Mouse (Mus musculus) liver, embryonic 11.5 days (tissue): Measurements from ENCODE around the gene Tbc1d1. TPM values are rescaled to one million over a fixed set of nuclear protein-coding genes. Genes with fewer than 3 reads are reported as not detected.

Source experiments
- ATAC-seq: fragments of 200-750 bp; cut with Nextera tagmentation; replicated peaks from 2 replicates; pipeline ENCODE4 v1.8.0; 2017; ENCODE audit warnings: moderate number of reproducible peaks, mild to moderate bottlenecking, moderate TSS enrichment, moderate library complexity; ENCODE audit not compliant: low FRiP score
- DNase-seq: peaks from one replicate; pipeline ENCODE4 v3.0.0-alpha.2; 2017; ENCODE audit warnings: low spot score
- H3K27ac ChIP-seq: fragments of 300-500 bp; sonication (generic); 2 replicates; pipeline ENCODE4 v1.5.1; 2014; ENCODE audit warnings: mild to moderate bottlenecking, low read depth, low read length, control low read depth
- H3K27me3 ChIP-seq: fragments of 300-500 bp; sonication (generic); replicated peaks from 2 replicates; pipeline ENCODE4 v1.6.1; 2014; ENCODE audit warnings: low read length, mixed read lengths; ENCODE audit not compliant: control insufficient read depth, insufficient read depth
- H3K36me3 ChIP-seq: fragments of 300-500 bp; sonication (generic); 2 replicates; pipeline ENCODE4 v1.6.1; 2014; ENCODE audit warnings: mild to moderate bottlenecking, low read length, moderate library complexity, mixed read lengths; ENCODE audit not compliant: control insufficient read depth, insufficient read depth
- H3K4me1 ChIP-seq: fragments of 300-500 bp; sonication (generic); replicated peaks from 2 replicates; pipeline ENCODE4 v1.6.1; 2014; ENCODE audit warnings: low read length, mixed read lengths; ENCODE audit not compliant: control insufficient read depth, insufficient read depth
- H3K4me2 ChIP-seq: fragments of 300-500 bp; sonication (generic); 2 replicates; pipeline ENCODE4 v1.6.1; 2014; ENCODE audit warnings: mild to moderate bottlenecking, control low read depth, moderate library complexity
- H3K4me3 ChIP-seq: fragments of 300-500 bp; sonication (generic); 2 replicates; pipeline ENCODE4 v1.5.1; 2014; ENCODE audit warnings: low read depth, low read length, control low read depth
- H3K9ac ChIP-seq: fragments of 300-500 bp; sonication (generic); 2 replicates; pipeline ENCODE4 v1.6.1; 2014; ENCODE audit warnings: low read depth, low read length, control low read depth
- H3K9me3 ChIP-seq: fragments of 300-500 bp; sonication (generic); 2 replicates; pipeline ENCODE4 v1.6.1; 2016; ENCODE audit warnings: low read length, inconsistent platforms, mixed read lengths; ENCODE audit not compliant: control insufficient read depth
- WGBS: fragments of 180-500 bp; shearing (Covaris S2); extraction: QIAGEN DNeasy Blood & Tissue Kit; methylation state at CpG from one replicate; pipeline ENCODE4 v1.1.7; 2014; 5-methylcytosine and 5-hydroxymethylcytosine counted together
- polyA plus RNA-seq: library from polyadenylated mRNA; unstranded; fragments of >200 nt; fragmentation: Nextera tagmentation; extraction: Ambion mirVana; gene quantifications from 2 replicates; pipeline ENCODE4 v1.2.1, GENCODE M21; 2014

Tbc1d1 gene
- polyA plus RNA-seq, 1 experiment from 2014 or later: 25.6 TPM

DNA sequence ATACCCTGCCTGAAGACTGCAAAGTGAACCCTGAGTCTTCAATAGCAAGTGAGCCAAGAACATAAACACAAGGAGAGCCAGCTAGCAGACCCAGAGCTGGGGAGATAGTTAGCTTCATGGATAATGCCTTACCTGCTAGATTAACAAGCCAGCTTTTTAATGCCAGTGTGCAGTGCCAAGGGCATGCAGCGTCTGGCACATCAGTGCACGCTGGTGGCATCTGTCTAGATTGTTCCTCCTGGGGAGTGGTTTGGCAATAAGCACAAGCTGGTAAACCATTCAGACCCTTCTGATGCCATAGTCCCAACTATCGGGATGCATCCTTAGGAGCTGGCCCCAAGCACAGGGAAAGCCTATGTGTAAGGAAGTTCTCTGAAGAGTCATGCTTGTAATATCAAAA, 185.6 kb downstream of the Tbc1d1 start:
- Histone ChIP-seq H3K9ac (no peak overlapping the region), H3K4me2 (no peak overlapping the region), H3K4me3 (no peak overlapping the region), H3K9me3 (no peaks in the 10 kb centered on the region), H3K4me1 (peaks cover 12% of the 10 kb centered on the region; the same call in 1 of the 2 replicates), H3K27ac (no peak overlapping the region), H3K36me3 (peaks cover 5% of the 10 kb centered on the region; the same call in 1 of the 2 replicates), H3K27me3 (no peaks in the 10 kb centered on the region)
- 86% methylated on average over 3 of the region's 3 CpGs for WGBS
- ATAC-seq (no peak), DNase-seq (no peak)

DNA sequence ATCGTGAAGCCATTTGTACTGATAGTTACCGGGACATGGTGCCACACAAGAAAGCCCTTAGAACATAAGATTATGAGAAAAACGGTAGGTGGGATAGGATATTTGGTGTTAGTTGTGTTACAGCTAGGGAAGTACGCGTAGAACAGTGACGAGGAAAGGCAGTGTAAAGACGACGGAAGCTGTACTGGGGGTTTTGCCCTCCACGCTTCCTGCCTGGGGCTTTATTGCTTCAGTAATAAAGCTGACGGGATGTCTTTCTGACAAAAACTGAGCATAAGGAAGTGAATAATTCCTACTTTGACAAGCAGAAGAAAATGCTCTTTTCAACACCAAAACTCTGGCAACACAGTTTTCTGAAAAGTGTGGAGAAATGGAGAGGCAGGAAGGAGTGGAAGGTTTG, 186.0 kb downstream of the Tbc1d1 start:
- ATAC-seq (no peak), DNase-seq (no peak)
- Histone ChIP-seq H3K4me3 (no peak overlapping the region), H3K4me2 (no peak overlapping the region), H3K4me1 (peaks cover 8% of the 10 kb centered on the region; the same call in 1 of the 2 replicates), H3K9me3 (no peaks in the 10 kb centered on the region), H3K9ac (no peak overlapping the region), H3K36me3 (peaks cover 5% of the 10 kb centered on the region; the same call in 1 of the 2 replicates), H3K27me3 (no peaks in the 10 kb centered on the region), H3K27ac (no peak overlapping the region)
- WGBS: 83% methylated on average over 10 of the region's 10 CpGs

DNA sequence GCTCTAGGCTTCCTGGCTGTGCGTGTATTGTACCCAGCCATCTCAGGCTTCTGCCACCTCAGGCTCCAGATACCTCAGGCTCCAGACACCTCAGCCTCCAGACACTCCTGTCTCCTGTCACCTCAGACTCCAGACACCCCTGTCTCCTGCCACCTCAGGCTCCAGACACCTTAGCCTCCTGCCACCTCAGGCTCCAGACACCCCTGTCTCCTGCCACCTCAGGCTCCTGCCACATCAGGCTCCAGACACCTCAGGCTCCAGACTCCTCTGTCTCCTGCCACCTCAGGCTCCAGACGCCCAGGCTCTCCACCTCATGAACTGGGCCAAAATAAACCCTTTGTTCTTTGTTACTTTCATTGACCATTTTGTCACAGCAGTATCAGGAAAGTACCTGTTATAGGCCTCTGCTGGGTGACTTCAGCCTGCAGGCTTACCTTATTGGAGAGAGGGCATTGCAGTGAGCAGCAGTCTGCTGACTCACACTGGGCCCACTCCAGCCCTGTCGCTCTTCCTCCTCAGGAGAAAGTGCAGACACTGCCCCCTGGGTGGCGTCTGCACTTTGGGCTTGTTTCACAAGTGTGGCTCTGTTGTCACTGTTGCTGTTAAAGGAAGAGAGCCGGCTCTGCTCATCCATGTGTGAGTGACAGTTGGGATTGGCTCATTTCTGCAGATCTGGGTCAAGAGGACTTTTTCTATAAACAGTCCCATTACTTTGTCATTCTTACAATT, 188.0 kb downstream of the Tbc1d1 start:
- H3K4me1 ChIP-seq: peaks cover 6% of the 10 kb centered on the region; the same call in 1 of the 2 replicates
- H3K27me3 ChIP-seq: no peaks in the 10 kb centered on the region
- WGBS: 43% methylated on average over 5 of the region's 5 CpGs
- no peak overlapping the region for H3K4me2 ChIP-seq
- H3K9me3 ChIP-seq: no peaks in the 10 kb centered on the region
- DNase-seq (no peak), ATAC-seq (peak; percentile 58)
- H3K27ac ChIP-seq: peak overlapping the region; percentile 57
- peak overlapping the region; percentile 25; the same call in 1 of the 2 replicates for H3K9ac ChIP-seq
- H3K4me3 ChIP-seq: no peak overlapping the region
- peaks cover 5% of the 10 kb centered on the region; the same call in 1 of the 2 replicates for H3K36me3 ChIP-seq

DNA sequence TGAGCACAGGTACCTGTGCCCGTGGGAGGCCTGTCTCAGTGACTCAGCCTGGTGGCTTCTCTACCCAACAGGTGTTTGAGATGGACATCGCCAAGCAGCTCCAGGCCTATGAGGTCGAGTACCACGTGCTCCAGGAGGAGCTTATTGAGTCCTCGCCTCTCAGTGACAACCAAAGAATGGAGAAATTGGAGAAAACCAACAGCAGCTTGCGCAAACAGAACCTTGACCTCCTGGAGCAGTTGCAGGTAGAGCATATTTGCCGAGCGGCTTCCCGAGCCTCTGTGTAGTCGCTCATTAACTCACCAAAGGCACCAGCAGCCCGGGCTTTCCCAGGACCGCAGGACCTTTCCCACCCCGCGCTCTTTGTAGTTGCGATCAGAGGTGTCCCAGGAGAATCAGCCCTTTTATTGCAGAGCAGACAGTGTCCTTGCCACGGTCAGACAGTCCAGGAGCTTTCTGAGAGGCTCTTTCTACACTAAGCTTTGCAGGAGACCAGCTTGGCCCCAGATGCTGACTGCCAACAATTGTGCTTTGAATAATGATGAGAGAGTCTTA, 189.2 kb downstream of the Tbc1d1 start:
- 80% methylated on average over 16 of the region's 16 CpGs for WGBS
- no peaks in the 10 kb centered on the region for H3K9me3 ChIP-seq
- peak overlapping the region; percentile 57; the same call in 1 of the 2 replicates for H3K27ac ChIP-seq
- DNase-seq (peak; percentile 51), ATAC-seq (peak; percentile 78)
- peaks cover 6% of the 10 kb centered on the region; the same call in 1 of the 2 replicates for H3K4me1 ChIP-seq
- H3K4me2 ChIP-seq: no peak overlapping the region
- no peaks in the 10 kb centered on the region for H3K27me3 ChIP-seq
- peaks cover 5% of the 10 kb centered on the region; the same call in 1 of the 2 replicates for H3K36me3 ChIP-seq
- no peak overlapping the region for H3K4me3 ChIP-seq
- no peak overlapping the region for H3K9ac ChIP-seq

DNA sequence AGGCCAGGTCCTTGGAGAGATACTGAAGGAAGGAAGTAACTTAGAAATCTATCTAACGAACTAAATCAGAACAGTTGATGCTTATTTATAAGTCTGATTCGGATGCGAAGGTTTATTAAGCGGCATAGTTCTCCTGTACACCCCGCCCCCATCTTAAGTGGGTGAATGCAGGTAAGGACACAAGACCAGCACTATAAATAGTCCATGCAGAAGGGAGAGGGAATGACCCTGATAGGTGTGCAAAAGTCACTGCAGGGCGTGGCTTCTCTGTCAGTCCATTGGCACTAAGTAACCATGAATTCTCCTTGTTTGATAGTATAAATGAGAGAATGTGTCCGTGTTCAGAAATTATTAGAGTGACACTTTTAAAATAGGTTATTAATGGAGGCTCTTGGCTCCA, 189.7 kb downstream of the Tbc1d1 start:
- DNase-seq: no peak
- Histone ChIP-seq H3K4me1 (peaks cover 6% of the 10 kb centered on the region; the same call in 1 of the 2 replicates), H3K27ac (peak overlapping the region; percentile 15), H3K36me3 (peaks cover 5% of the 10 kb centered on the region; the same call in 1 of the 2 replicates), H3K9me3 (no peaks in the 10 kb centered on the region), H3K9ac (no peak overlapping the region), H3K4me2 (no peak overlapping the region), H3K27me3 (no peaks in the 10 kb centered on the region), H3K4me3 (no peak overlapping the region)
- WGBS: 73% methylated on average over 7 of the region's 7 CpGs
- no peak for ATAC-seq

DNA sequence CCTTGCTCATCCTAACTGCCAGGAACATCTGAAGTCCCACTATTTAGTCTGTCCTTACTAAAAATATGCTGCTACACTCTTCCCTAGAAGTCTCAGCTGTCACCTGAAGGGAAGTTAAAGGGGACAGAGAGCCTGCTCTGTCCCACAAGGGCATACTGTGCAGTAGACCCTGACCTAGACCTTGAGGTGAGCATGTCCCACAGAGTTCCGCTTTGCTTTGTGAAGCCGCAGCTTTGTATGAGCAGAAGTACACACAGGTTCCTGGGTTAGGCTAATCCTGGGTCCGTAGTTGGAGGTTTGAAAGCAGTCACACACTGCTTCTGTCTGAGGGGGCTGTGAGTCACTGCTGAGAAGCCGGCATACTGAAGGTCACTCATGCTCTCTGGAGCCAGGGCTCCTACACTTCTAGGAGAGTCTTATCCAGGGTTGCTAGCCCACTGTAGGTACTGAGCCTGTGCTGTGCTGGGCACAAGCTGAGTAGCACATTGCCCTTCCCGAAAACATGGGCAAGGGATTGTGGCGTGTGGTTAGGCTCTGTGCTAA, 190.3 kb downstream of the Tbc1d1 start:
- no peak overlapping the region for H3K9ac ChIP-seq
- no peaks in the 10 kb centered on the region for H3K9me3 ChIP-seq
- no peak overlapping the region for H3K4me3 ChIP-seq
- H3K36me3 ChIP-seq: peaks cover 5% of the 10 kb centered on the region; the same call in 1 of the 2 replicates
- 79% methylated on average over 6 of the region's 6 CpGs for WGBS
- peaks cover 6% of the 10 kb centered on the region; the same call in 1 of the 2 replicates for H3K4me1 ChIP-seq
- H3K27me3 ChIP-seq: no peaks in the 10 kb centered on the region
- no peak overlapping the region for H3K4me2 ChIP-seq
- DNase-seq (no peak), ATAC-seq (no peak)
- peak overlapping the region; percentile 15 for H3K27ac ChIP-seq

DNA sequence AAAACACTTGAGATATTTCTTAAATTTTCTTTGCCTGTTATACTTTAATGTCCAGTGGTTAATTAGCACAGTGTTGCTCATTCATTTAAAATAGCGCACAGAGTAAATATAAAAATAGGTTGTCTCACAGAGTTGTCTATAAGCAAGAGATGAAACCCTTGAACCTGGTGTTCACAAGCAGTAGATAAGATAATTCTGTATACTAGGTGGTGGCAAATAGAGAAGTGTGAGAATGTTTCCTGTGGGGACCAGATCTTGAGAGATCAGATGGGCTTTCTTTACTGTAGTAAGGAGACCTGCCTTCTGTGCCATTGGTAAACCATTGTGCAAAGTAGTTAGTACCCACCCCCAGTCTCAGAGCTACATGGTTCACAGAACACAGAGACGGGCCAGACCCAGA, 192.1 kb downstream of the Tbc1d1 start:
- no peak overlapping the region for H3K4me3 ChIP-seq
- no peak for DNase-seq
- H3K27me3 ChIP-seq: no peaks in the 10 kb centered on the region
- peaks cover 6% of the 10 kb centered on the region; the same call in 1 of the 2 replicates for H3K4me1 ChIP-seq
- no peak for ATAC-seq
- H3K9ac ChIP-seq: no peak overlapping the region
- H3K4me2 ChIP-seq: no peak overlapping the region
- 93% methylated on average over 2 of the region's 2 CpGs for WGBS
- H3K27ac ChIP-seq: no peak overlapping the region
- no peaks in the 10 kb centered on the region for H3K9me3 ChIP-seq
- peaks cover 3% of the 10 kb centered on the region; the same call in 1 of the 2 replicates for H3K36me3 ChIP-seq

DNA sequence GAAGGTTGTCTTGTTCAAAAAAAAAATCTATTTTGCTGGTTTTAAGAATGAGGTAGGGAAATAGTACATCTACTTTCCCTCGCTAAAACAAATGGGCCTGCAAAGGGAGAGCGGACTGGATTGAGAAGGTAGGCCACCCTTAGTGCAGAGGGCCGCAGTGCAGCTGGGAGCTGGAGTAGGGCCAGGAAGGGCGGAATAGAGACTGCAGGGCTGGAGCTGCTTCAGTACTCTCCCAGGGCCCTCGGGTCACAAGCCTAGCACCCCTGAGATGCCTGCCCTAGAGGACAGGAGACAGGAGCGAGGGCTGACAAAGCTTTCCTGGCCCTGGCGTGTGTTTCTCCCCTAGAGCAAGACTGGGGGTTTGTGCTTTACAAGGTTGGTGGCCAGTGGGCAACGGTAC, 192.7 kb downstream of the Tbc1d1 start:
- H3K36me3 ChIP-seq: peaks cover 3% of the 10 kb centered on the region; the same call in 1 of the 2 replicates
- no peak overlapping the region for H3K9ac ChIP-seq
- DNase-seq: no peak
- no peaks in the 10 kb centered on the region for H3K27me3 ChIP-seq
- WGBS: 88% methylated on average over 8 of the region's 8 CpGs
- no peaks in the 10 kb centered on the region for H3K9me3 ChIP-seq
- H3K4me2 ChIP-seq: no peak overlapping the region
- ATAC-seq: no peak
- peaks cover 6% of the 10 kb centered on the region; the same call in 1 of the 2 replicates for H3K4me1 ChIP-seq
- no peak overlapping the region for H3K27ac ChIP-seq
- no peak overlapping the region for H3K4me3 ChIP-seq
